Mouse (Mus musculus) brain, embryonic 14.5 days (tissue): ENCODE results near the gene Ift81.

Experiments
- CTCF ChIP-seq: fragments of 200-500 bp; IDR thresholded peaks from 2 replicates; pipeline ENCODE4 v1.5.1; 2012; ENCODE audit warnings: inconsistent platforms, mild to moderate bottlenecking, moderate library complexity, borderline replicate concordance; ENCODE audit not compliant: insufficient read depth, insufficient read length; ENCODE audit errors: extremely low read depth
- POLR2A ChIP-seq: fragments of 200-500 bp; IDR thresholded peaks from 2 replicates; pipeline ENCODE4 v1.6.1; 2012; ENCODE audit warnings: mild to moderate bottlenecking, inconsistent platforms, borderline replicate concordance; ENCODE audit not compliant: poor library complexity, insufficient read depth, insufficient read length, severe bottlenecking; ENCODE audit errors: extremely low read depth

- TF ChIP-seq POLR2A, result no peak
- no peak for TF ChIP-seq CTCF
Measured at GRCm38 (mm10) chr5:122533884-122534283, 80.4 kb downstream of the Ift81 start.
